Mouse (Mus musculus) macrophage (primary cell): ENCODE measurements around the gene Arhgap19. TPM values are rescaled to one million over a fixed set of nuclear protein-coding genes. Genes with fewer than 3 reads are reported as not detected.

Source experiments
- H3K27ac ChIP-seq: fragments of 350-480 bp; formaldehyde crosslinking; 2 replicates; pipeline ENCODE4 v1.9.0; 2021
- H3K36me3 ChIP-seq: fragments of 350-480 bp; formaldehyde crosslinking; 2 replicates; pipeline ENCODE4 v1.9.0; 2021; ENCODE audit errors: inconsistent target
- H3K4me3 ChIP-seq: fragments of 350-480 bp; formaldehyde crosslinking; 2 replicates; pipeline ENCODE4 v1.9.0; 2021; ENCODE audit errors: inconsistent target
- H3K79me2 ChIP-seq: fragments of 350-480 bp; formaldehyde crosslinking; 2 replicates; pipeline ENCODE4 v1.9.0; 2021; ENCODE audit errors: inconsistent target
- WGBS: methylation state at CpG from one replicate; pipeline ENCODE4 v1.1.7; 2026; ENCODE audit warnings: inconsistent platforms; ENCODE audit not compliant: missing documents; 5-methylcytosine and 5-hydroxymethylcytosine counted together
- polyA plus RNA-seq: library from polyadenylated mRNA; stranded (reverse); fragments of 250-400 nt; gene quantifications from 3 replicates; pipeline ENCODE4 v1.2.4, GENCODE M21; 2018; ENCODE audit warnings: inconsistent platforms

Arhgap19 gene
- polyA plus RNA-seq, 1 experiment from 2014 or later, result 112 TPM

DNA sequence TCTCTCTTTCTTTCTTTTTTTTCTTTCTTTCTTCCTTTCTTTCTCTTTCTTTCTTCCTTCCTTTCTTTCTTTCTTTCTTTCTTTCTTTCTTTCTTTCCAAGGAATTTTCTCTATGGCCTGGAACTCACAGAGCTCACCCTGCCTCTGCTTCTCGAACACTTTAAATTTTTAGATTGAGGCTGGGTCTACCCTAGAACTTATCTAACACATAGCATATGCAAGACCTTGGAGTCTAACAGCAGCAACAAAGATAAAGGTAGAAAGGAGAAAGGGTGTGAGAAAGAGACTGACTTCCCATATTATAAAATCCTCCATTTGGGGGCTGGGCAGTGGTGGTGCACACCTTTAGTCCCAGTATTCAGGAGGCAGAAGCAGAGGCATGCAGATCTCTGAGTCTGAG, 20.7 kb upstream of the Arhgap19 start:
- H3K36me3 ChIP-seq, result no peaks in the 10 kb centered on the region
- 100% methylated on average over 1 of the region's 1 CpGs for WGBS
- no peak overlapping the region for H3K27ac ChIP-seq
- H3K79me2 ChIP-seq, result no peaks in the 10 kb centered on the region
- H3K4me3 ChIP-seq, result no peak overlapping the region

DNA sequence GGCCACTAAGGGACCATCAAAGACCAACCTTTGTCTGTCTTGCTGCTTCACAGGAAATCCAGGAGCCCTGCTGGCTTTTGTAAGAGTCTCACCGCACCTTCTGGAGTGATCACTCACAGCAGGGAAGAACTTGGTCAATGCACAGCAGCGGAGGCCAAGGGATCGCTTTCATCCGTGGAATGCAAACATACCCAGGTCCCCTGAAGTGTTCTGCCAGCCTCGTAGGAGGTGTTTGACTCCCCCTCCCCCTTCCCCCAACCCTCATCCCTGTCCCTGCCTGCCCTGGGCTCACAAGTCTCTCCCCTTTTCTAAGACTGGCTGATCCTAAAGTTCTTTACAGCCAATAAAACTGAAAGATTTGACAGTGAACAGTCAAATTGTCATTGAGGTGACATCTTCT, 19.6 kb upstream of the Arhgap19 start:
- H3K36me3 ChIP-seq, result no peaks in the 10 kb centered on the region
- H3K27ac ChIP-seq, result no peak overlapping the region
- WGBS, result 80% methylated on average over 5 of the region's 5 CpGs
- no peak overlapping the region for H3K4me3 ChIP-seq
- no peaks in the 10 kb centered on the region for H3K79me2 ChIP-seq

DNA sequence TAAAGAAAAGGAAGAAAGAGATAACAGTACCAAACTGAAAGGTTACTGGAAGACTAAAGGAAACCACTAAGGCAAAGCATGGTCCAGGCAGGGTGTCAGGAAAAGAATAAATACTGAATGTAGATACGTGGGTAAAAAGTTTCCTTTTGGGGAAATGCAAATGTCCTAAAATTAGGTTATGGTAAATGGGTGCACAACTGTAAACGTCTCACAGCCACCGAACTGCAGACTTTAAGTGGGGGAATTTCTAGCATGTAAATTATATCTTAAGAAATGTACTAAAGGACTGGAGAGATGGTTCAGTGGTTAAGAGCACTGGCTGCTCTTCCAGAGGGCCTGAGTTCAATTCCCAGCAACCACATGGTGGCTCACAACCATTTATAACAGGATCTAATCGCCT, 16.9 kb upstream of the Arhgap19 start:
- H3K36me3 ChIP-seq, result no peaks in the 10 kb centered on the region
- 51% methylated on average over 4 of the region's 4 CpGs for WGBS

DNA sequence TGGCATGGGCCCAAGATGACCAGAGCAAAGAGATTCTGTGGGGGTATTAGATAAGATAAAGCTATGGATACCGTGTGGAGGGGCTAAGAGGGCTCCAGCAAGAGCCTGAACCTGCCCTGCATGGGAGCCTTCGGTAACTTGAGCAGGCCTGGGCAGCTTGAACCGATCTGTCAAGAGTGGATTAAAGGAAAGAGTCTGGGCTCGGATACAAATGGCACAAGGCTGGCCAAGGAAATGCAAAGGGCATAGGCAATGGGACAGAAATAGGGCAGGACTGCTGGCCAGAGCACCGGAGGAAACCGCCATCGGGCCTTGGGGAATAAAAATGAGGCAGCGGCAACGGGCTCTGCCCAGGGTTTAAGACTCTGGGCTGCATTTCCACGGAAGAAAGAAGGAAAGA, 15.5 kb upstream of the Arhgap19 start:
- H3K79me2 ChIP-seq, result no peaks in the 10 kb centered on the region
- WGBS, result 90% methylated on average over 10 of the region's 10 CpGs
- no peak overlapping the region for H3K4me3 ChIP-seq
- no peaks in the 10 kb centered on the region for H3K36me3 ChIP-seq
- no peak overlapping the region for H3K27ac ChIP-seq

More for the DNA sequence above, 16.9 kb upstream of the Arhgap19 start:
- H3K4me3 ChIP-seq, result no peak overlapping the region
- H3K27ac ChIP-seq, result no peak overlapping the region
- H3K79me2 ChIP-seq, result no peaks in the 10 kb centered on the region

DNA sequence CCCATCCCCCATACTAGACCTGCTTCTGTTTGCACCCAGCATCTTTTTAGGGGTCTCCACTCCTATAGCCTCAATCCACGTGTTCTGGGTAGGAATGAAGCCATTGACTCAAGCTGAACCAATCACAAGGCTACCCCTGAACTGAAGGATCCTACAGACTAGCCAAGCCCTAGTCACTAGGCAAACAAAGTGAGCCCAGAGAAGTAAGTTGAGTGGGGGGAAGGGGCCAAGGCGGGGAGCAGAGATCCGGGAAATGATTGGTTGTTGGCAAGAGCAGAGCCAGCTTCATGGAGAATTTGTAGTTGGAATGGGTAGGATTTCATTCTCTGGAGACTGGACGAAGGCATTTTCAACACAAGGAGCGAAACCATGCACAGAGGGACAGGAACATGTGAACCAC, 15.1 kb upstream of the Arhgap19 start:
- Histone ChIP-seq H3K4me3 (no peak overlapping the region), H3K27ac (no peak overlapping the region), H3K36me3 (no peaks in the 10 kb centered on the region), H3K79me2 (no peaks in the 10 kb centered on the region)
- WGBS, result 86% methylated on average over 5 of the region's 5 CpGs

DNA sequence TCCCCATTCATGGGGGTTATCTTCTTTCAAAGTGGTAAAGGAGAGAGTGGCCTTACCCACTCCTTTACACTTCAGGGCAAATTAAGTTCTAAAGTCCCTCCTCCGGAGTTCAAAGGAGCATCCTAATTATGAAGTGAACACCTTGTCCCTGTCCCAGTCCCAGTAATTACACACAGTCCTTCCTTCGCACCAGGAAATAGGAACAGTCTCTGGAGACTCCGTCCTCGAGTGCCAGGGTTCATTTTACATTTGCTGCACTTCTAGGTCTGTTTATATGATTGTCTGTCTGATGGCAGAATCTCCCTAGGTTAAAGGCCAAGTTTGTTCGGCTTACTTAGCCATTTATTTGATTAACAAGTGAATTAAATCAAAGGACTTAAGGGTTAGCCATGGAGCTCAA, 14.6 kb upstream of the Arhgap19 start:
- Histone ChIP-seq H3K36me3 (no peaks in the 10 kb centered on the region), H3K4me3 (no peak overlapping the region)
- 93% methylated on average over 3 of the region's 5 CpGs for WGBS

DNA sequence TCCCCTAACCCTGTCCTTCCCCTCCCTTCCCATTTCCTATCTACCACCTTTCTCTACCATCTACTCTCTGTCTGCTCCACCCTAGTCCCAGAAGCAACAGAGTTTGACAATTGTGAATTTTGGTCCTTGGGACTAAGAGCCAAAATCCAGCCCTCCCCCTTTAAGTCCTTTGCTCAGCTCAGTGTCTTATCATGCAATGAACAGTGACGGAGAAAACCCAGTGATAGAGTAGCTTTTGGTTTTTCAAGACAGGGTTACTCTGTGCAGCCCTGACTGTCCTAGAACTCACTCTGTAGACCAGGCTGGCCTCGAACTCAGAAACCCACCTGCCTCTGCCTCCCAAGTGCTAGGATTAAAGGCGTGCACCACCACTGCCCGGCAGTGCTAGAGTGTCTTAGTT, 11.5 kb upstream of the Arhgap19 start:
- no peak overlapping the region for H3K4me3 ChIP-seq
- WGBS, result 90% methylated on average over 4 of the region's 4 CpGs
- no peaks in the 10 kb centered on the region for H3K36me3 ChIP-seq
- no peak overlapping the region for H3K27ac ChIP-seq
- H3K79me2 ChIP-seq, result no peaks in the 10 kb centered on the region

More for the DNA sequence above, 14.6 kb upstream of the Arhgap19 start:
- Histone ChIP-seq H3K27ac (no peak overlapping the region), H3K79me2 (no peaks in the 10 kb centered on the region)

DNA sequence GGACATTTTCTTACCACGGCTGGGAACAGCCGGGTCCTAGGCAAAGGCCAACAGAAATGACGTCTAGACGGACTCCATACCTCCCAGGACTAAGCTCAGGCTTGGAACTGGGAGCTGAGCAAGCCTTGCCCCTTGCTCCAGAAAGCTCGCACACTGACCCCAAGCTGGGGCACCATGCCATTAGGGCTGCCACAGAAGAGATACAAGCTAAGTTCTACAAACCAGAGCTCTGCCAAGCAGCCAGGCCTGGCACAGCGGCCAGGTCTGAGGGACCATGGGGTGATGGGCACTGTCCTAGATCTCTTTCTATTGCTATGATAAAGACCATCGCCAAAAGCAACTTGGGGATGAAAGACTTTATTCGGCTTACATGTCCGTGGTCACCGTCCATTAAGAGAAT, 10.7 kb upstream of the Arhgap19 start:
- Histone ChIP-seq H3K4me3 (no peak overlapping the region), H3K79me2 (no peaks in the 10 kb centered on the region), H3K36me3 (no peaks in the 10 kb centered on the region), H3K27ac (no peak overlapping the region)
- 93% methylated on average over 10 of the region's 10 CpGs for WGBS

DNA sequence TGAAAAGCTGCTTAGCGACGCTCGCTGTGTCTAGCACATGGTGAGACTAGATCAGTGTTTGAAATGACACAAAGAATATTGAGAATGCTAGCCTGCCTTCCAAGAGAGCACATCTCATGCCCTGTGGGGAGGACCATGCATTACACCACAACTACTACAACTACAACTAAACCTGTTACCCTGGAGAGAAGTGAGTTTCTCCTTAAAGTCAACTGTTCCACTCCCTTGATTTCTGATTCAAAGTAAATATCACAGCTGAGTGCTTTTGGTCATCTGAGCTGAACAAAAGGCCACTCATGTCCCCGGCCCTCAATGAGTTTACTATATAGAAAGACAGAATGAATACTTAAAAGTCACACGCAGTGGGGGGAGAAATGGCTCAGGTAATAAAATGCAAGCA, 8.2 kb upstream of the Arhgap19 start:
- Histone ChIP-seq H3K36me3 (no peaks in the 10 kb centered on the region), H3K79me2 (no peaks in the 10 kb centered on the region), H3K27ac (no peak overlapping the region), H3K4me3 (no peak overlapping the region)
- WGBS, result 92% methylated on average over 5 of the region's 5 CpGs

DNA sequence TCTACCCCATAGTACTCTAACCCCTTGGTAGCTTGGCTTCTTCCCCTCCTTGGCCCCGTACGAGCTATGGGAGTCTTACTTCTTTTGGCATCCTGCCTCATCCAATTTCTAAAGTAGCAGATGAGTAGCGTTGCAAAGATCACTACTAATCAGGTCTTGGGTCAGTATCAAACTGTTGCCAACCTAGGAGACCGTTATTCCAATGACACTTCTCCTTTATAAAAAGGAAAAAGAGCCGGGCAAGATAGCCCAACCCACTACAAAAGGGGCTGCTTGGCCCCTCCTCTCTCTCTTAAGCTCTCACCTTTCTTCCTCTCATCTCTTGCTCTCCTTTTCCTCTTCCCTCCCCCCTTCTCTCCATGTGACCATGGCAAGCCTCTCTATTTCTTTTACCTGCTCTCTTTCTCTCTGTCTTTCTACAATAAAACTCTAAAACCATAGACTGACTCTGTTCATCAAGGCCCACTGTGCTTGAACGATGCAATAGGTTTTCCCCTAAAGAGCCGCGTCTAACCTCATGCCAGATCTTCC, 6.3 kb upstream of the Arhgap19 start:
- no peak overlapping the region for H3K27ac ChIP-seq
- no peak overlapping the region for H3K4me3 ChIP-seq
- no peaks in the 10 kb centered on the region for H3K79me2 ChIP-seq
- WGBS, result 78% methylated on average over 8 of the region's 8 CpGs
- no peaks in the 10 kb centered on the region for H3K36me3 ChIP-seq

DNA sequence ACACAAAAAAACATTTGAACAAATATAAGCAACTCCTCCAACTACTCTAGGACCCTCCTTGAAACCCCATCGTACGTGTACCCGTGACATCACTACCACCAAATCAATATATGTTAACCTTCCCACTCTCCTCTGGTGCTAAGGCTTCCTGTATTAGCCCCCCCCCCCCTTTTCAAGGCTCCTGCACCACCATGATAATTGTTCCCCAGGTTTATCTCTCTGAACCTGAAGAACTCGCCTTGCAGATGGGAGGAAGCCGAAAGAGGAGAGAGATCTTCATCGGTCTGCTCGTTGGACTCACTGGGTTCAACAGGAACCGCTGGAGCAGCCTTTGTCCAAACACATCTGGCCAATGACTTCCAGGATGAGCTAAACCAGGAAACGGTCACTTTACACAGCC, 5.7 kb upstream of the Arhgap19 start:
- Histone ChIP-seq H3K79me2 (no peaks in the 10 kb centered on the region), H3K36me3 (no peaks in the 10 kb centered on the region), H3K4me3 (no peak overlapping the region), H3K27ac (no peak overlapping the region)
- WGBS, result 65% methylated on average over 9 of the region's 9 CpGs

DNA sequence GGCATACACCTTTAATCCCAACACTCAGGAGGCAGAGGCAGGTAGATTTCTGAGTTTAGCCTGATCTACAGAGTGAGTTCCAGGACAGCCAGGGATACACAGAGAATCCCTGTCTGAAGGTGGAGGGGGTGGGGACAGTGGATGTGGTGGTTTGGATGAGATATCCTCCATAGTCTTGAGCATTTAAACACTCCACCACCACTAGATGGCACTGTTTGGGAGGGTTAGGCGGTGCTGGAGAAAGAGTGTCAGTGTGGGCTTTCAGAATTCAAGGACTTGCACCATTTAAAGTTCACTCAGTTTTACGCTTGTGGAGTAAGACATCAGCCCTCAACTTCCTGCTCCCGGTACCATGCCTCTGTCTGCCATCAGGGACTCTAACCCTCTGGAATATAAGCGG, 4.0 kb upstream of the Arhgap19 start:
- Histone ChIP-seq H3K36me3 (no peaks in the 10 kb centered on the region), H3K27ac (no peak overlapping the region), H3K79me2 (peaks cover 4% of the 10 kb centered on the region; the same call in 1 of the 2 replicates), H3K4me3 (no peak overlapping the region)
- WGBS, result 95% methylated on average over 4 of the region's 4 CpGs

DNA sequence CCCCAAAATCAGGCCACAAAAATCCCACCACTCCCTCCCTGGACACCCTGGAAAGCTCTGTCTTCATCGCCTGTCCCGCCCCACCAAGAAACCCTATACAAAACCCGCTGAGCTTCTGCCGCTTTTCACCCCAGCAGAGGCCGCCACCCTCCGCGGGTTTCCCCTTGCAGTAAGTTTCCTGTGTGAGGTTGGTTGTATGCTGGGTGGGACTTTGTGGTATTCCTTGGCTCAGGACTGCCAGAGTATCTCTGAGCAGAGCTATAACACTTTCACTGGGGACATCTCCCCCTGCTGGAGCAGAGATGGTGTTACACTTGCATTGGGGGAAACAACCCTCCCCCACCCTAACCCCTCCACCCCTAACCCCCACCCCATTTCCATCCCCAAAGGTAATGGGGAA, 1.5 kb upstream of the Arhgap19 start:
- Histone ChIP-seq H3K79me2 (peaks cover 29% of the 10 kb centered on the region), H3K36me3 (no peaks in the 10 kb centered on the region), H3K4me3 (no peak overlapping the region), H3K27ac (no peak overlapping the region)
- 26% methylated on average over 7 of the region's 7 CpGs for WGBS

DNA sequence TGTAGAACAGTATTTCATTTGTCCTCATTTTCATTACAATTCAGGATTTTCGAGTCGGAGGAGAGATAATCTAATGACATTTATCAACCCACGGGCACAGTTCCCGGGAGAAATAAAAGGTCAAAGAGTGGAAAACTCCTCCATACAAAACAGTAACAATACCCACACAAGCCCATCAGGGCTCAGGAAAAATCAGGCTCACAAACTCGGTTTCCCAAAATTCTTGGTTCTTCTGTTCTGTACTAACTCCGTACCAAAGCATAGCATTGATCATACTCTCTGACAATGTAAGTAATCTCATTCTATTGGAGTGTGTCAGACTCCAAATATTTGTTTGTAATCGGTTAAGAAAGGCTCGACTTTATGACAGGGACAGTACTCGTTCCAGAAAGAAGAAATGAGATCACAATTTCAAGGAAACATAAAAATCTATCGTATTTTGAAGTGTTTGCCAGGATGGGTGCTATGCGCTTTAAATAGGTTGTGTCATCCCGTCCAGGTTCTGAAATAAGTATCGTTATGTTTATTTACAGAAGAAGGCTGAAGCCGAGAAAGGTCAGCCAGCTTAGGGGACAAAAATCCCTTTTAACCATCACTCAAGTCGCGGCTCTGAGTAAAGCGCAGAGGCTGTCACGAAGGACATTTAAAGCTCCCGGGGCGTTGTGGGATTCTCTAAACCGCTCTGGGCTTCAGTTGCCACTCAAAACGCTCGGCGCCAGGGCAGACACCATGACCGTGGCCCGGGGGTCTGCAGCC, 683 bp downstream of the Arhgap19 start:
- H3K36me3 ChIP-seq, result no peaks in the 10 kb centered on the region
- peak overlapping the region; percentile 69 for H3K27ac ChIP-seq
- H3K4me3 ChIP-seq, result peak overlapping the region; percentile 68
- WGBS, result 7% methylated on average over 26 of the region's 26 CpGs
- peaks cover 35% of the 10 kb centered on the region for H3K79me2 ChIP-seq

DNA sequence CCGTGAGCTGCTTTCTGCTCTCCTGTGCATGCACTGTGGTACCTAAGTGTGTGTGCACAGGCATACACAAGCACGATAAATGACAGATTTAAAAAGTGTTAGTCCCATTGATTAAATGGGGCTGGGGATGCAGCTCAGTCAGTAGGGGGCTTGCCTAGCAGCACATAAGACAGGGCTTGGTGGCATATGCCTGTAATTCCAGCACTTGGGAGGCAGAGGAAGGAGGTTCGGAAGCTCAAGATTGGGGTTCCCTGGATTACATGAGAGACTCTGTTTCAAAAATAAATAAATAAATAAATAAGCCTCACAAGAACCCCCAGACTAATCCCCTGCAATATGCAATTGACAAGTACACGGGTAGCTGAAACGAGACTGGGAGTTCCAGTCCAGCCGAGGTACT, 1.4 kb downstream of the Arhgap19 start:
- Histone ChIP-seq H3K4me3 (peak overlapping the region; percentile 68), H3K79me2 (peaks cover 42% of the 10 kb centered on the region), H3K27ac (peak overlapping the region; percentile 69; the same call in 1 of the 2 replicates), H3K36me3 (no peaks in the 10 kb centered on the region)
- WGBS, result 72% methylated on average over 6 of the region's 6 CpGs

DNA sequence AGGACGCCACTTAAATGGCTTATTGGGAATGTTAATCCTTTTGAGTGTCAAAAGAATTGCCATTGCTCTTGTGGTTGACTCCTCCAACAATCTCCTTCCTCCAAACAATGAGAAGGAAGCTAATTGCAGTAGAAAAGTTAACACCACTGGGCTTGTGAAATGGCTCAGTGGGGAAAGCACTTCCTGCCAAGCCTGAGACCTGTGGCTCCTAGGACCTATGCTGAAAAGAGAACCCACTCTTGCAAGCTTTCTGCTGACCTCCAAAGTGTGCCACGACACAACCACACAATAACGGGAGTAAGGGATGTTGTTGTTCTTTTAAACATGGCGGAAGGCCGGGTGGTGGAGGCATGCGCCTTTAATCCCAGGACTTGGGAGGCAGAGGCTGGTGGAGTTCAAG, 4.3 kb downstream of the Arhgap19 start:
- no peaks in the 10 kb centered on the region for H3K36me3 ChIP-seq
- 31% methylated on average over 6 of the region's 6 CpGs for WGBS
- peak overlapping the region; percentile 88 for H3K27ac ChIP-seq
- H3K79me2 ChIP-seq, result peaks cover 71% of the 10 kb centered on the region
- no peak overlapping the region for H3K4me3 ChIP-seq
